Mouse (Mus musculus): Measurements from ENCODE around the gene Mybl2. TPM values are rescaled to one million over a fixed set of nuclear protein-coding genes. Genes with fewer than 3 reads are reported as not detected.

The Mybl2 gene
- polyA plus RNA-seq, 1 experiment from 2014 or later = 4.0 TPM

DNA sequence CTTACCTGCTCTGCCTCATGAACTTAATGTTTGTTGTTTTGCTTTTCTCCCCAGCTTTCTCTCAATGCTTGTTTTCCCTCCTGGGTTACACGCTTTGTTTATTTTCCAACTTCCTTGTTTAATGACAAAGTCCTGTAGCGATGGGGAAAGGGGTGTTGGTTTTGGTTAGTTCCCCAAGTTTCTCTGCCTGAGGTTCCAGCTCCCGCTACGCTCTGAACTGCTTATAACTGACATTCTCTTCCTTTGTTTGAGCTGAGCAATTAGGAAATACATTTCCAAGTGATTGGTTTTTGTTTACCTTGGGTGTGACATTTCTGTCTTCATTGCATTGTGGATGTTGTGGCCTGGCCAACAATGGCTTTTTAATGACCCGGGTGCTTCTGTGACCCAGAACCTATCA is 46.1 kb downstream of the Mybl2 start:
- peaks cover 12% of the 10 kb centered on the region for H3K4me1 ChIP-seq
- H3K4me2 ChIP-seq = no peak overlapping the region
- H3K27ac ChIP-seq = no peak overlapping the region
- no peaks in the 10 kb centered on the region for H3K27me3 ChIP-seq (replicated peaks)
- H3K9ac ChIP-seq = no peak overlapping the region
- ATAC-seq (replicated peaks) = no peak
- no peaks in the 10 kb centered on the region for H3K36me3 ChIP-seq (replicated peaks)
- H3K4me3 ChIP-seq = no peak overlapping the region
- H3K9me3 ChIP-seq = no peaks in the 10 kb centered on the region
- WGBS = 88% methylated on average over 5 of the region's 5 CpGs

GRCm38 (mm10) chr2:163101646-163102203 is 47.2 kb downstream of the Mybl2 start:
- Histone ChIP-seq H3K9ac (no peak overlapping the region), H3K9me3 (no peaks in the 10 kb centered on the region), H3K4me3 (no peak overlapping the region), H3K36me3 (replicated peaks) (no peaks in the 10 kb centered on the region), H3K27me3 (replicated peaks) (no peaks in the 10 kb centered on the region), H3K4me1 (peaks cover 12% of the 10 kb centered on the region), H3K4me2 (no peak overlapping the region), H3K27ac (no peak overlapping the region)
- ATAC-seq (replicated peaks) = peak; percentile 21; the same call in 1 of the 2 replicates
- 3% methylated on average over 10 of the region's 10 CpGs for WGBS

- peak; percentile 45; the same call in 1 of the 2 replicates for ATAC-seq (replicated peaks)
- H3K27me3 ChIP-seq (replicated peaks) = no peaks in the 10 kb centered on the region
- WGBS = 46% methylated on average over 7 of the region's 7 CpGs
- no peak overlapping the region for H3K9ac ChIP-seq
- no peak overlapping the region for H3K4me2 ChIP-seq
- H3K36me3 ChIP-seq (replicated peaks) = no peaks in the 10 kb centered on the region
- no peaks in the 10 kb centered on the region for H3K9me3 ChIP-seq
- no peak overlapping the region for H3K4me3 ChIP-seq
- no peak overlapping the region for H3K27ac ChIP-seq
- peaks cover 12% of the 10 kb centered on the region for H3K4me1 ChIP-seq
These were observed 47.7 kb downstream of the Mybl2 start for GRCm38 (mm10) chr2:163102216-163102615.

GRCm38 (mm10) chr2:163102900-163103653 is 48.6 kb downstream of the Mybl2 start:
- Histone ChIP-seq H3K4me1 (peaks cover 12% of the 10 kb centered on the region), H3K4me2 (no peak overlapping the region), H3K9me3 (no peaks in the 10 kb centered on the region), H3K27me3 (replicated peaks) (no peaks in the 10 kb centered on the region), H3K27ac (no peak overlapping the region), H3K4me3 (no peak overlapping the region), H3K9ac (no peak overlapping the region), H3K36me3 (replicated peaks) (no peaks in the 10 kb centered on the region)
- WGBS = 59% methylated on average over 18 of the region's 18 CpGs
- no peak for ATAC-seq (replicated peaks)

DNA sequence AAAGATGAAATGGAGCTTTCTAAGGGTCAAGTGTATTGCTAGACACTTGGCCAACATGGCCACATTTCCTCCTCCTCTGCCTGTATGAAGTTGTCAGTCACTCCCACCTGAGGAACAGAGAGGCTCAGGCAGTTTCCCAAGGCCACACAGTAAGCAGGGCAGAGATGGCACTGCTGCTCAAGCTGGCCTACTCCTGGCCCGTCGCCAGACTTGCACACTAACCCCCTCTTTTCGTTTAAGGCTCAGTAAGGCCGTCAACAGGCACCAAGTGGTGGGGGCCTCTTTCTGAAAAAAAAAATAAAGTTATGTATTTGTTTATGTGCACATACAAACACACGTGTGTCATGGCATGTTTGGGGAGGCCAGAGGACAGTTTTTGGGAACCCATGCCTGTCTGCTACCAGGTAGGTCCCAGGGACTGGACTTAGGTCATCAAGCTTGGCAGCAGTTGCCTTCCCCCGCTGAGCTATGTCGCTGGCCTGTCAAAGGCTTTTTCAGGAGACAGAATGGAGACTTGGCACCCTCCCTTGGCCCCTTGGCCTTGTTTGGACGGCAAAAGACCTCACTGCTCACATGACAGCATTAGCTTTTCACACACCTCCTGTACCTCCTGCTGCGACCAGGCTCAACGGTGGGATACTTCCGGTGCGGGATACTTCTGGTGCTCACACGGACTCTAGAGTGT is 49.7 kb downstream of the Mybl2 start:
- no peak overlapping the region for H3K27ac ChIP-seq
- H3K4me2 ChIP-seq = no peak overlapping the region
- WGBS = 74% methylated on average over 13 of the region's 13 CpGs
- no peaks in the 10 kb centered on the region for H3K27me3 ChIP-seq (replicated peaks)
- H3K4me3 ChIP-seq = no peak overlapping the region
- peaks cover 19% of the 10 kb centered on the region for H3K4me1 ChIP-seq
- ATAC-seq (replicated peaks) = no peak
- H3K36me3 ChIP-seq (replicated peaks) = no peaks in the 10 kb centered on the region
- no peak overlapping the region for H3K9ac ChIP-seq
- no peaks in the 10 kb centered on the region for H3K9me3 ChIP-seq

GRCm38 (mm10) chr2:163108385-163108784 is 53.9 kb downstream of the Mybl2 start:
- H3K27me3 ChIP-seq (replicated peaks) = no peaks in the 10 kb centered on the region
- no peak overlapping the region for H3K4me3 ChIP-seq
- no peak overlapping the region for H3K4me2 ChIP-seq
- H3K36me3 ChIP-seq (replicated peaks) = no peaks in the 10 kb centered on the region
- H3K9me3 ChIP-seq = no peaks in the 10 kb centered on the region
- H3K27ac ChIP-seq = peak overlapping the region; percentile 40; the same call in 1 of the 2 replicates
- ATAC-seq (replicated peaks) = no peak
- no peak overlapping the region for H3K9ac ChIP-seq
- WGBS = 31% methylated on average over 9 of the region's 9 CpGs
- peaks cover 39% of the 10 kb centered on the region for H3K4me1 ChIP-seq

GRCm38 (mm10) chr2:163110706-163111105 is 56.2 kb downstream of the Mybl2 start:
- Histone ChIP-seq H3K4me3 (no peak overlapping the region), H3K4me1 (peaks cover 37% of the 10 kb centered on the region), H3K4me2 (no peak overlapping the region), H3K9me3 (no peaks in the 10 kb centered on the region), H3K9ac (no peak overlapping the region), H3K36me3 (replicated peaks) (no peaks in the 10 kb centered on the region), H3K27ac (peak overlapping the region; percentile 93), H3K27me3 (replicated peaks) (no peaks in the 10 kb centered on the region)
- whole genome bisulfite sequencing = 100% methylated on average over 1 of the region's 1 CpGs
- ATAC-seq (replicated peaks) = no peak

DNA sequence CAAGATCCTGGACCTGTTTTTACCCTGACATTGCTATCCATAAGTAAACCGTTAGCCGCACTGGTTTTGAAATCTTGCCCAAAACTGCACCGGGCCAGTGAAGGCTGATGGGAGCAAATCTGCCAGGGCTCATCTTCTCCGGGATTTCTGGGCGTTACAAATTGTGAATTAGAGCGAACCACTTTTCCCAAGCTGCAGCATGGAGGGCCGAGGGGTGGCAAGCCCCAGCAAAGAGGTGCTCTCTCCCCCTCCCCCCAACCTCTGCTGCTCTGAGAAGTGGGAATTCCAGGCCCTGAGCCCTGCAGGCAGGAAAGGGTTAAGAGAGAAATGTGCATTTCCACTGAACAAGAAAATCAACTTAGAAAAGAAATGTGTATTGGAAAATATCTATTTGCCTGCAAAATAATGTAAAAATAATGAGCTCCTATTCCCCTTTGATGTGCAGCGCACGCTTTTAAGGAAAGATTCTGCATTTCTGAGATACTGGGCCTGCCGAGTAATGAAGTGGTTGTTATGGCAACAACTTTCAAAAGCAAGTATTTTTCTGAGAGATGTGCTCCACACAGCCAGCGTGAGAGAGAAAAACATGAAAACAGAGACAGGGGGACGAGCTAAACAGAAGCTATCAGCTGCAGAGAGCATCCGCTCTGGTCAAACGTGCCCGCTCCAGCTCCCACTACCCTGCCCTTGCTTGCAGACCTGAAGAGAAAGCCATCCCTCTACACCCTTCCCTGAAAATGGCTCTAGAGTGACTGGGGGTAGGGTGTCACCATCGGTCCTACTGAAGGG is 57.1 kb downstream of the Mybl2 start:
- ATAC-seq (replicated peaks) = peak; percentile 72
- H3K4me1 ChIP-seq = peaks cover 37% of the 10 kb centered on the region
- no peak overlapping the region; the same call in 1 of the 2 replicates for H3K9ac ChIP-seq
- WGBS = 10% methylated on average over 16 of the region's 16 CpGs
- peak overlapping the region; percentile 93 for H3K27ac ChIP-seq
- H3K4me2 ChIP-seq = peak overlapping the region; percentile 38
- no peaks in the 10 kb centered on the region for H3K27me3 ChIP-seq (replicated peaks)
- no peak overlapping the region for H3K4me3 ChIP-seq
- H3K9me3 ChIP-seq = no peaks in the 10 kb centered on the region
- no peaks in the 10 kb centered on the region for H3K36me3 ChIP-seq (replicated peaks)

DNA sequence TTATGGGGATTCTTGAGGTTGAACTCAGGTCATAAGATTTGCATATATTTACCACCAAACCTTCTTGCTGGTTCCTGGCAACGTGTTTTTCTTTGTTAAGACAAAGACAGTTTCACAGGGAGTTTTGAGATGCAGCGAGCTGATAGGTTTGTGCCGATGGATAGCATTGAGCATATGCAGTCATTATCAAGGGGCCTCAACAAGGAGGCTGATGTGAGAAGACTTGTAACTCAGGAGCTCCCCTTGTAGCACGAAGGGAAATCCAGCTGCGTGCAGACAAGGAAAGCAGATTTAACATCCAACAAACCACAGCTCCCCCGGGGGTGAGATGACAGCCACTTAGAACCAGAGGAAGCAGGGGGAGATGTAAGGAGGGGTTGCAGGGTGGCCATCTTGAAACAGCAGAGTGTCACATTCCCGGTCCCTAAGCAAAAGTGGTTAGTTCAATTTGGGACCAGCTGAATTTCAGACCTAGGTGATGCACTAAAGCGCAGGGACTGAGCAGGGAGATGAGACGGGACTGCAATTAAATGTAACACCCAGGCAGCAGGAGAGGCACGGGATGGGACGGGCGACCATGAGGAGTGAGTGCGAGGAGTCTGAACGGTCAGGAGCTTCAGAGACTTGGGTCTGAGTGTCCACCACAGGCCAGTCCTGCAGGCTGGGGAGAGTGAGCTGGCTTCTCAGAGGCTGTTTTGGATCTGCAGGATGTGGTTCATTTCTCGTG is 66.3 kb downstream of the Mybl2 start:
- Histone ChIP-seq H3K4me3 (no peak overlapping the region), H3K27ac (no peak overlapping the region)
- 62% methylated on average over 15 of the region's 15 CpGs for WGBS

DNA sequence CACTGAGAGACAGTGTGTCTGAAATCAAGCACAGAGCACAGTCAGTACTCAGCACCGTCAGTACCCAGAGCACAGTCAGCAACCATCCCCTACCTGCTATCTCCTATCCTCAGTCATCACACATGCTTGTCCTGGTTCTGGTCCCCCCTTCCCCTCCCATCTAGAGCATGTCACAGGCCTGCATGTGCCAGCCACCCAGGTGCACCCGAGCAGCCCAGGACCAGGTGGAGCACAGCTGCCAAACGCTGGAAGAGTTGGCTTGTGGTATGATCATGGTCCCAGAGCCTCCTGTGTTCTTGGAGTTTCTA is 66.8 kb downstream of the Mybl2 start:
- no peaks in the 10 kb centered on the region for H3K9me3 ChIP-seq
- peaks cover 19% of the 10 kb centered on the region for H3K4me1 ChIP-seq
- no peaks in the 10 kb centered on the region for H3K27me3 ChIP-seq (replicated peaks)
- H3K27ac ChIP-seq = no peak overlapping the region
- H3K4me2 ChIP-seq = no peak overlapping the region
- no peak overlapping the region for H3K9ac ChIP-seq
- H3K4me3 ChIP-seq = no peak overlapping the region
- ATAC-seq (replicated peaks) = no peak
- WGBS = 91% methylated on average over 3 of the region's 3 CpGs
- no peaks in the 10 kb centered on the region for H3K36me3 ChIP-seq (replicated peaks)

More for the DNA sequence above, 66.3 kb downstream of the Mybl2 start:
- Histone ChIP-seq H3K36me3 (replicated peaks) (no peaks in the 10 kb centered on the region), H3K27me3 (replicated peaks) (no peaks in the 10 kb centered on the region), H3K4me1 (peaks cover 19% of the 10 kb centered on the region), H3K9me3 (no peaks in the 10 kb centered on the region), H3K9ac (no peak overlapping the region), H3K4me2 (no peak overlapping the region)
- ATAC-seq (replicated peaks) = no peak

- 17% methylated on average over 9 of the region's 9 CpGs for WGBS
- H3K27me3 ChIP-seq (replicated peaks) = no peaks in the 10 kb centered on the region
- no peaks in the 10 kb centered on the region for H3K9me3 ChIP-seq
- H3K4me2 ChIP-seq = peak overlapping the region; percentile 27
- no peak overlapping the region for H3K4me3 ChIP-seq
- no peaks in the 10 kb centered on the region for H3K36me3 ChIP-seq (replicated peaks)
- peak overlapping the region; percentile 35 for H3K27ac ChIP-seq
- peak; percentile 95 for ATAC-seq (replicated peaks)
- H3K9ac ChIP-seq = no peak overlapping the region
- peaks cover 19% of the 10 kb centered on the region for H3K4me1 ChIP-seq
These were observed 67.8 kb downstream of the Mybl2 start for GRCm38 (mm10) chr2:163122319-163122718.

Measured in midbrain, embryonic 15.5 days (tissue).